Mouse (Mus musculus): Measurements from ENCODE around the gene Dbn1.

Dbn1 gene

GRCm38 (mm10) chr13:55478036-55478435 is 9.9 kb downstream of the Dbn1 start:
- DNase-seq (ENCODE audit: low spot score), result no peak

GRCm38 (mm10) chr13:55477492-55477891 is 10.4 kb downstream of the Dbn1 start:
- DNase-seq (ENCODE audit: low spot score), result no peak

GRCm38 (mm10) chr13:55476256-55476655 is 11.7 kb downstream of the Dbn1 start:
- no peak for DNase-seq (ENCODE audit: low spot score)

- no peak for DNase-seq (ENCODE audit: low spot score)
Measured at GRCm38 (mm10) chr13:55475750-55476149, 12.2 kb downstream of the Dbn1 start.

GRCm38 (mm10) chr13:55474621-55475069 is 13.3 kb downstream of the Dbn1 start:
- DNase-seq (ENCODE audit: low spot score), result no peak

GRCm38 (mm10) chr13:55473961-55474360 is 13.9 kb downstream of the Dbn1 start:
- no peak for DNase-seq (ENCODE audit: low spot score)

- no peak for DNase-seq (ENCODE audit: low spot score)
Measured at GRCm38 (mm10) chr13:55473076-55473831, 14.7 kb downstream of the Dbn1 start.

GRCm38 (mm10) chr13:55472132-55473022 is 15.5 kb downstream of the Dbn1 start:
- DNase-seq (ENCODE audit: low spot score), result no peak

GRCm38 (mm10) chr13:55471819-55472131 is 16.1 kb downstream of the Dbn1 start:
- DNase-seq (ENCODE audit: low spot score), result no peak

- peak; percentile 60 for DNase-seq (ENCODE audit: low spot score)
Measured at GRCm38 (mm10) chr13:55471156-55471818, 16.6 kb downstream of the Dbn1 start.

GRCm38 (mm10) chr13:55470372-55470771 is 17.5 kb downstream of the Dbn1 start:
- no peak for DNase-seq (ENCODE audit: low spot score)

GRCm38 (mm10) chr13:55468851-55469560 is 18.9 kb downstream of the Dbn1 start:
- no peak for DNase-seq (ENCODE audit: low spot score)

GRCm38 (mm10) chr13:55465830-55466440 is 22.0 kb downstream of the Dbn1 start:
- no peak for DNase-seq (ENCODE audit: low spot score)

GRCm38 (mm10) chr13:55465184-55465583 is 22.7 kb downstream of the Dbn1 start:
- DNase-seq (ENCODE audit: low spot score), result no peak

GRCm38 (mm10) chr13:55464027-55464884 is 23.7 kb downstream of the Dbn1 start, which contains the start of gene Prr7:
Gene Prr7, plus strand, starts transcription at chr13:55464267.
- no peak for DNase-seq (ENCODE audit: low spot score)

- DNase-seq (ENCODE audit: low spot score), result no peak
Measured at GRCm38 (mm10) chr13:55463399-55464026, 24.4 kb downstream of the Dbn1 start.

- no peak for DNase-seq (ENCODE audit: low spot score)
Measured at GRCm38 (mm10) chr13:55462965-55463364, 24.9 kb downstream of the Dbn1 start.

- DNase-seq (ENCODE audit: low spot score), result no peak
Measured at GRCm38 (mm10) chr13:55451785-55452549, 35.9 kb downstream of the Dbn1 start.

- DNase-seq (ENCODE audit: low spot score), result no peak
Measured at GRCm38 (mm10) chr13:55451296-55451695, 36.6 kb downstream of the Dbn1 start.
